Mouse (Mus musculus) kidney, postnatal 10 days (tissue): ENCODE measurements around the gene Gpr107.
"Not testable (repeated sequence)": the region's sequence is repeated elsewhere in the genome, so short reads cannot be mapped to it uniquely, and the experiment has no call there.

Source experiments
- DNase-seq: peaks from one replicate; pipeline ENCODE4 v3.0.0; 2021; ENCODE audit warnings: mixed read lengths

The Gpr107 gene

GRCm38 (mm10) chr2:31161620-31162019 is 9.5 kb downstream of the Gpr107 start:
- no peak for DNase-seq

GRCm38 (mm10) chr2:31163361-31164118 is 11.4 kb downstream of the Gpr107 start:
- peak; percentile 55 for DNase-seq

- DNase-seq = peak; percentile 81
These were observed 12.8 kb downstream of the Gpr107 start for GRCm38 (mm10) chr2:31164841-31165455.

GRCm38 (mm10) chr2:31165529-31165928 is 13.4 kb downstream of the Gpr107 start:
- no peak for DNase-seq

GRCm38 (mm10) chr2:31167571-31167970 is 15.5 kb downstream of the Gpr107 start:
- DNase-seq = not testable (repeated sequence)

GRCm38 (mm10) chr2:31169001-31169400 is 16.9 kb downstream of the Gpr107 start:
- peak; percentile 66 for DNase-seq

GRCm38 (mm10) chr2:31170164-31170563 is 18.0 kb downstream of the Gpr107 start:
- DNase-seq = no peak

GRCm38 (mm10) chr2:31172001-31172400 is 19.9 kb downstream of the Gpr107 start:
- peak; percentile 47 for DNase-seq

GRCm38 (mm10) chr2:31172536-31172935 is 20.4 kb downstream of the Gpr107 start:
- DNase-seq = no peak

GRCm38 (mm10) chr2:31173290-31173689 is 21.2 kb downstream of the Gpr107 start:
- DNase-seq = no peak

- peak; percentile 57 for DNase-seq
These were observed 26.5 kb downstream of the Gpr107 start for GRCm38 (mm10) chr2:31178593-31178992.

GRCm38 (mm10) chr2:31179471-31179870 is 27.4 kb downstream of the Gpr107 start:
- no peak for DNase-seq

GRCm38 (mm10) chr2:31180081-31180551 is 28.0 kb downstream of the Gpr107 start:
- DNase-seq = no peak

GRCm38 (mm10) chr2:31182786-31183330 is 30.7 kb downstream of the Gpr107 start:
- DNase-seq = no peak

- DNase-seq = no peak
These were observed 31.7 kb downstream of the Gpr107 start for GRCm38 (mm10) chr2:31183830-31184229.

GRCm38 (mm10) chr2:31188691-31189090 is 36.6 kb downstream of the Gpr107 start:
- DNase-seq = no peak

GRCm38 (mm10) chr2:31189654-31190053 is 37.5 kb downstream of the Gpr107 start:
- DNase-seq = no peak

- no peak for DNase-seq
These were observed 39.6 kb downstream of the Gpr107 start for GRCm38 (mm10) chr2:31191765-31192164.

- peak; percentile 45 for DNase-seq
These were observed 42.4 kb downstream of the Gpr107 start for GRCm38 (mm10) chr2:31194356-31195021.

GRCm38 (mm10) chr2:31198621-31199020 is 46.5 kb downstream of the Gpr107 start:
- DNase-seq = no peak

- DNase-seq = no peak
These were observed 47.9 kb downstream of the Gpr107 start for GRCm38 (mm10) chr2:31200051-31200450.

GRCm38 (mm10) chr2:31201851-31202250 is 49.7 kb downstream of the Gpr107 start:
- DNase-seq = peak; percentile 31

GRCm38 (mm10) chr2:31202357-31202756 is 50.2 kb downstream of the Gpr107 start:
- DNase-seq = no peak
